Mouse (Mus musculus) liver, postnatal 0 days (tissue): Measurements from ENCODE around the gene Psenen.

Source experiments
- CTCF ChIP-seq: sonication (generic); IDR thresholded peaks from 2 replicates; pipeline ENCODE4 v1.5.1; 2016; ENCODE audit warnings: antibody characterized with exemption, low read depth
- EP300 ChIP-seq: IDR thresholded peaks from 2 replicates; pipeline ENCODE4 v1.6.1; 2016; ENCODE audit warnings: antibody characterized with exemption, low read depth, mild to moderate bottlenecking

GRCm38 (mm10) chr7:30553810-30554584 is 9.4 kb downstream of the Psenen start:
- TF ChIP-seq CTCF (no peak), EP300 (no peak)
